Comparison of ENCODE assay signal across 24 mouse cellular contexts in the genomic region with DNA sequence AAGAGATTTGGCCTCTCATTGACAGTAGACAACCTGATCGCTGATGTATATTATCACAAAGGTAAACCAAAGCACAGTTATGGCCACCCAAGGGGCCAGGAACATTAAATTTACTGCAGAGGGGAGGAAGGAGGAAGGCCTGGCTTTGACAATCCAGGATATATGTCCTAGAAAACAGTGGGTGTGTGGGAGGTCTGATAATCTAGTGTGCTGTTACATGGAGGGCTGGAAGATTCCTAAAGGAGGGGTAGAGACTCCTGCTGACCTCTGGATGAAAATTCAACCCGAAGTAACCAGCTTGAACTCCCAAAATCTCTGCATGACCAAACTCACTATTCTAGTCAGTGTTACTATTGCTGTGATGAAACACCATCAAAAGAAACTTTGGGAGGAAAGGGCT. TPM values are rescaled to one million over a fixed set of nuclear protein-coding genes. Genes with fewer than 3 reads are reported as not detected.
A peak's percentile ranks its signal among the peaks of the same experiment; 100 is the strongest.
DNase-seq lines count a peak whose midpoint lies in the region; ATAC-seq and TF ChIP-seq lines count a peak whose summit lies in the region.
"Had no signal": no experiment of that assay in that cellular context is flagged by ENCODE, and none has a peak within 500 bp of the region (broad histone marks: within the 10 kb centered on the region; RNA-seq: fewer than 3 reads in every experiment).

No protein-coding gene starts in this region.

- no peaks in the 10 kb centered on the region for H3K27me3 ChIP-seq in kidney, embryonic 14.5 days (ENCODE audit: control insufficient read depth, insufficient read depth, low read length)
- no peaks in the 10 kb centered on the region for H3K27me3 ChIP-seq in kidney, embryonic 15.5 days
- no peaks in the 10 kb centered on the region for H3K27me3 ChIP-seq in kidney, adult 2 months (replicated peaks; ENCODE audit: control insufficient read depth, insufficient read depth, low read length)
- H3K27me3 ChIP-seq in kidney, embryonic 16.5 days (ENCODE audit: insufficient read depth, low read length) = no peaks in the 10 kb centered on the region
- H3K27me3 ChIP-seq in kidney, postnatal 0 days (ENCODE audit: insufficient read depth, low read length) = no peaks in the 10 kb centered on the region
- H3K27me3 ChIP-seq: CH12.LX had no signal

- peak; percentile 53; the same call in 1 of the 2 replicates for ATAC-seq in kidney, embryonic 14.5 days (ENCODE audit: low FRiP score, low TSS enrichment)
- ATAC-seq in kidney, embryonic 15.5 days (replicated peaks; ENCODE audit: low FRiP score) = peak; percentile 63
- ATAC-seq in kidney, embryonic 16.5 days (ENCODE audit: low FRiP score, low TSS enrichment) = peak; percentile 46; the same call in 1 of the 2 replicates
- ATAC-seq in kidney, postnatal 0 days (replicated peaks; ENCODE audit: low FRiP score, low read depth) = no peak
- ATAC-seq: activated CD4-positive, CD25-positive, alpha-beta regulatory T cell, adult 4 months; CD4-positive, CD25-positive, alpha-beta regulatory T cell, adult 4 months; Patski had no signal

- no peak for TF ChIP-seq POLR2A in kidney, adult 2 months (IDR thresholded peaks at IDR 0.05; ENCODE audit: low read depth, low read length)

- H3K4me1 ChIP-seq in kidney, embryonic 14.5 days (ENCODE audit: control insufficient read depth, insufficient read depth, low read length) = no peaks in the 10 kb centered on the region
- H3K4me1 ChIP-seq in kidney, embryonic 15.5 days = no peaks in the 10 kb centered on the region
- H3K4me1 ChIP-seq in kidney, adult 2 months (ENCODE audit: control insufficient read depth, insufficient read depth, low read length) = no peaks in the 10 kb centered on the region
- H3K4me1 ChIP-seq in kidney, embryonic 16.5 days (ENCODE audit: insufficient read depth, low read length) = no peaks in the 10 kb centered on the region
- H3K4me1 ChIP-seq in kidney, postnatal 0 days (replicated peaks; ENCODE audit: insufficient read depth, low read length) = no peaks in the 10 kb centered on the region

- H3K4me2 ChIP-seq in kidney, embryonic 14.5 days (replicated peaks; ENCODE audit: low read depth, low read length) = no peak overlapping the region
- no peak overlapping the region for H3K4me2 ChIP-seq in kidney, embryonic 15.5 days
- H3K4me2 ChIP-seq in kidney, embryonic 16.5 days (replicated peaks; ENCODE audit: low read depth, low read length) = no peak overlapping the region
- H3K4me2 ChIP-seq in kidney, postnatal 0 days (ENCODE audit: low read length) = no peak overlapping the region

- WGBS in kidney, embryonic 14.5 days = 21% methylated on average over 2 of the region's 2 CpGs
- 23% methylated on average over 2 of the region's 2 CpGs for WGBS in kidney, embryonic 15.5 days
- 20% methylated on average over 2 of the region's 2 CpGs for WGBS in kidney, adult 2 months
- WGBS in kidney, embryonic 16.5 days = 24% methylated on average over 2 of the region's 2 CpGs
- WGBS in kidney, postnatal 0 days = 29% methylated on average over 2 of the region's 2 CpGs

- no peak overlapping the region for H3K27ac ChIP-seq in kidney, embryonic 14.5 days (ENCODE audit: low read depth, low read length)
- H3K27ac ChIP-seq in kidney, embryonic 15.5 days = no peak overlapping the region
- H3K27ac ChIP-seq in kidney, adult 2 months (ENCODE audit: insufficient read depth, low read depth, low read length) = no peak overlapping the region
- H3K27ac ChIP-seq in kidney, embryonic 16.5 days (ENCODE audit: low read length) = no peak overlapping the region
- no peak overlapping the region for H3K27ac ChIP-seq in kidney, postnatal 0 days

- TF ChIP-seq CTCF in kidney, adult 2 months (conservative IDR thresholded peaks at IDR 0.05; ENCODE audit: insufficient read depth, insufficient read length, low read depth, low read length) = no peak
- TF ChIP-seq CTCF in kidney, postnatal 0 days (IDR thresholded peaks at IDR 0.05; ENCODE audit: low read depth) = no peak

- H3K9me3 ChIP-seq in kidney, embryonic 14.5 days (ENCODE audit: control insufficient read depth, low read length) = no peaks in the 10 kb centered on the region
- H3K9me3 ChIP-seq in kidney, embryonic 15.5 days (replicated peaks) = no peaks in the 10 kb centered on the region
- H3K9me3 ChIP-seq in kidney, embryonic 16.5 days (ENCODE audit: low read length) = no peaks in the 10 kb centered on the region
- H3K9me3 ChIP-seq in kidney, postnatal 0 days (replicated peaks; ENCODE audit: low read length) = no peaks in the 10 kb centered on the region
- H3K9me3 ChIP-seq: G1E had no signal

- no peaks in the 10 kb centered on the region for H3K36me3 ChIP-seq in kidney, embryonic 14.5 days (ENCODE audit: control insufficient read depth, insufficient read depth, low read length)
- no peaks in the 10 kb centered on the region for H3K36me3 ChIP-seq in kidney, embryonic 15.5 days
- no peaks in the 10 kb centered on the region for H3K36me3 ChIP-seq in kidney, adult 2 months (ENCODE audit: control insufficient read depth, insufficient read depth, low read length)
- no peaks in the 10 kb centered on the region for H3K36me3 ChIP-seq in kidney, embryonic 16.5 days (ENCODE audit: insufficient read depth, low read length)
- H3K36me3 ChIP-seq in kidney, postnatal 0 days (ENCODE audit: insufficient read depth, low read length) = no peaks in the 10 kb centered on the region
- H3K36me3 ChIP-seq: G1E had no signal

- no peak overlapping the region for H3K4me3 ChIP-seq in kidney, embryonic 14.5 days (ENCODE audit: low read length)
- H3K4me3 ChIP-seq in kidney, embryonic 15.5 days (replicated peaks) = no peak overlapping the region
- H3K4me3 ChIP-seq in kidney, adult 2 months (ENCODE audit: insufficient read depth, low read depth, low read length) = no peak overlapping the region
- H3K4me3 ChIP-seq in kidney, embryonic 16.5 days (ENCODE audit: low read length) = no peak overlapping the region
- no peak overlapping the region for H3K4me3 ChIP-seq in kidney, postnatal 0 days (replicated peaks; ENCODE audit: low read depth, low read length)

- no peak for DNase-seq in kidney, adult 9 months
- no peak for DNase-seq in kidney, adult 2 months
- no peak for DNase-seq in kidney, postnatal 14 days
- peak; percentile 40 for DNase-seq in kidney, postnatal 0 days (ENCODE audit: low spot score)
- DNase-seq in kidney, postnatal 10 days = no peak
- DNase-seq: adrenal gland, adult 2 months; adrenal gland, adult 8-10 months; adrenal gland, postnatal 10 days; adrenal gland, postnatal 14 days; adrenal gland, postnatal 25 days; adrenal gland, postnatal 36 days; B cell, adult 2 months; cerebellum, adult 11 months; cerebellum, adult 11-12 months had no signal

- no peak overlapping the region for H3K9ac ChIP-seq in kidney, embryonic 14.5 days (ENCODE audit: low read depth, low read length)
- no peak overlapping the region for H3K9ac ChIP-seq in kidney, embryonic 15.5 days
- no peak overlapping the region for H3K9ac ChIP-seq in kidney, embryonic 16.5 days (replicated peaks; ENCODE audit: low read length)
- no peak overlapping the region for H3K9ac ChIP-seq in kidney, postnatal 0 days (ENCODE audit: low read depth, low read length)

RNA-seq across cellular contexts. Expression of gene Olfr764-ps1, which starts 11.4 kb away (rescaled TPM):
- not detected in 2 replicates for polyA plus RNA-seq in kidney, embryonic 14.5 days (2014; fragmentation: Nextera tagmentation; extraction: Ambion mirVana)
- polyA plus RNA-seq in kidney, embryonic 15.5 days (2015; fragmentation: Nextera tagmentation; extraction: Ambion mirVana) = not detected in 2 replicates
- polyA plus RNA-seq in kidney, adult 2 months (2012; rRNA removed) = not detected in 2 replicates
- not detected in 2 replicates for polyA plus RNA-seq in kidney, embryonic 16.5 days (2015; fragmentation: Nextera tagmentation; extraction: Ambion mirVana)
- not detected in 2 replicates for polyA plus RNA-seq in kidney, postnatal 0 days (2015; fragmentation: Nextera tagmentation; extraction: Ambion mirVana)
- polyA plus RNA-seq: activated CD4-positive, CD25-positive, alpha-beta regulatory T cell, adult 4 months; adrenal gland, adult 2 months; brain, embryonic 14.5 days; C2C12; CD4-positive, CD25-positive, alpha-beta regulatory T cell, adult 4 months; G1E; Patski had no signal

RNA-seq across cellular contexts. Expression of gene Olfr763, which starts 17.8 kb away (rescaled TPM):
- polyA plus RNA-seq in kidney, embryonic 14.5 days (2014; fragmentation: Nextera tagmentation; extraction: Ambion mirVana) = not detected in 2 replicates
- not detected in 2 replicates for polyA plus RNA-seq in kidney, embryonic 15.5 days (2015; fragmentation: Nextera tagmentation; extraction: Ambion mirVana)
- polyA plus RNA-seq in kidney, adult 2 months (2012; rRNA removed) = not detected in 2 replicates
- not detected in 2 replicates for polyA plus RNA-seq in kidney, embryonic 16.5 days (2015; fragmentation: Nextera tagmentation; extraction: Ambion mirVana)
- polyA plus RNA-seq in kidney, postnatal 0 days (2015; fragmentation: Nextera tagmentation; extraction: Ambion mirVana) = not detected in 2 replicates
- polyA plus RNA-seq: activated CD4-positive, CD25-positive, alpha-beta regulatory T cell, adult 4 months; adrenal gland, adult 2 months; brain, embryonic 14.5 days; C2C12; CD4-positive, CD25-positive, alpha-beta regulatory T cell, adult 4 months; G1E; Patski had no signal

RNA-seq across cellular contexts. Expression of gene Olfr765, which starts 21.5 kb away (rescaled TPM):
- not detected in 2 replicates for polyA plus RNA-seq in kidney, embryonic 14.5 days (2014; fragmentation: Nextera tagmentation; extraction: Ambion mirVana)
- not detected in 2 replicates for polyA plus RNA-seq in kidney, embryonic 15.5 days (2015; fragmentation: Nextera tagmentation; extraction: Ambion mirVana)
- polyA plus RNA-seq in kidney, adult 2 months (2012; rRNA removed) = not detected in 2 replicates
- not detected in 2 replicates for polyA plus RNA-seq in kidney, embryonic 16.5 days (2015; fragmentation: Nextera tagmentation; extraction: Ambion mirVana)
- polyA plus RNA-seq in kidney, postnatal 0 days (2015; fragmentation: Nextera tagmentation; extraction: Ambion mirVana) = not detected in 2 replicates
- polyA plus RNA-seq: activated CD4-positive, CD25-positive, alpha-beta regulatory T cell, adult 4 months; adrenal gland, adult 2 months; brain, embryonic 14.5 days; C2C12; CD4-positive, CD25-positive, alpha-beta regulatory T cell, adult 4 months; G1E; Patski had no signal

RNA-seq across cellular contexts. Expression of gene Olfr9, which starts 39.1 kb away (rescaled TPM):
- polyA plus RNA-seq in kidney, embryonic 14.5 days (2014; fragmentation: Nextera tagmentation; extraction: Ambion mirVana) = not detected in 2 replicates
- not detected in 2 replicates for polyA plus RNA-seq in kidney, embryonic 15.5 days (2015; fragmentation: Nextera tagmentation; extraction: Ambion mirVana)
- polyA plus RNA-seq in kidney, adult 2 months (2012; rRNA removed) = not detected in 2 replicates
- polyA plus RNA-seq in kidney, embryonic 16.5 days (2015; fragmentation: Nextera tagmentation; extraction: Ambion mirVana) = not detected in 2 replicates
- not detected in 2 replicates for polyA plus RNA-seq in kidney, postnatal 0 days (2015; fragmentation: Nextera tagmentation; extraction: Ambion mirVana)
- polyA plus RNA-seq: activated CD4-positive, CD25-positive, alpha-beta regulatory T cell, adult 4 months; adrenal gland, adult 2 months; brain, embryonic 14.5 days; C2C12; CD4-positive, CD25-positive, alpha-beta regulatory T cell, adult 4 months; G1E; Patski had no signal

RNA-seq across cellular contexts. Expression of gene Olfr766-ps1, which starts 40.4 kb away (rescaled TPM):
- polyA plus RNA-seq in kidney, embryonic 14.5 days (2014; fragmentation: Nextera tagmentation; extraction: Ambion mirVana) = not detected in 2 replicates
- polyA plus RNA-seq in kidney, embryonic 15.5 days (2015; fragmentation: Nextera tagmentation; extraction: Ambion mirVana) = not detected in 2 replicates
- not detected in 2 replicates for polyA plus RNA-seq in kidney, adult 2 months (2012; rRNA removed)
- polyA plus RNA-seq in kidney, embryonic 16.5 days (2015; fragmentation: Nextera tagmentation; extraction: Ambion mirVana) = not detected in 2 replicates
- not detected in 2 replicates for polyA plus RNA-seq in kidney, postnatal 0 days (2015; fragmentation: Nextera tagmentation; extraction: Ambion mirVana)
- polyA plus RNA-seq: activated CD4-positive, CD25-positive, alpha-beta regulatory T cell, adult 4 months; adrenal gland, adult 2 months; brain, embryonic 14.5 days; C2C12; G1E; Patski had no signal
